22 mouse cellular contexts compared by ENCODE assay signal in the genomic region with DNA sequence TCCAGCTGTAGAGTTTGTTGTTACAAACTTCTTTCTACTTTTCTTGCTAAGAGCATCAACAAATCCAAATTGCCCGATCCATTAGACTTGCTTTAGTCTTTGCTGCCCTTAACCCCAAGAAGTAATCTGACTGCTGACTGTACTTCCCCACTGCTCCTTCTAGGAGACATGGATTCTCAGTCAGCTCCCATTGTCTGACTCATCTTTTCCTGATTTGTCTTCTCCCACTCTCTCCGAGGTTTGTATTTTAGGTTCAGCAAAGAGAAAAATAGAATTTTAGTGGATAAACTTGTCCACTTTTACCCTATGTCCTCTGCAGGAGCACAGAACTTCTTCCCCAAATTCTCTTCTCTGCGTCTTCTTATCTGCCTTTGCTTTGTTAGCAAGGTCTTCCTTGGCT.
DNase-seq lines count a peak whose midpoint lies in the region; ATAC-seq lines count a peak whose summit lies in the region.
"Had no signal": no experiment of that assay in that cellular context is flagged by ENCODE, and none has a peak within 500 bp of the region (broad histone marks: within the 10 kb centered on the region; RNA-seq: fewer than 3 reads in every experiment).

No protein-coding gene starts in this region.

- no peak overlapping the region for H3K9ac ChIP-seq in forebrain, embryonic 15.5 days (replicated peaks)

- DNase-seq in frontal cortex, postnatal 25 days (ENCODE audit: low spot score in 2 of 2) = no peak
- peak; percentile 6 for DNase-seq in right cerebral cortex, adult 18-20 months
- no peak for DNase-seq in right cerebral cortex, postnatal 10 days (ENCODE audit: low spot score in 2 of 2)
- peak; percentile 49 for DNase-seq in brain, adult 2 months (ENCODE audit: low read depth, low spot score)
- DNase-seq: adrenal gland, adult 2 months; adrenal gland, adult 8-10 months; adrenal gland, postnatal 10 days; adrenal gland, postnatal 14 days; adrenal gland, postnatal 25 days; adrenal gland, postnatal 36 days; B cell, adult 2 months; cerebellum, adult 11 months; cerebellum, adult 11-12 months; cerebellum, adult 18-20 months; cerebellum, adult 2 months had no signal

- no peak overlapping the region for H3K4me3 ChIP-seq in forebrain, embryonic 15.5 days

- no peak overlapping the region for H3K4me2 ChIP-seq in forebrain, embryonic 15.5 days (replicated peaks)

- no peaks in the 10 kb centered on the region for H3K4me1 ChIP-seq in forebrain, embryonic 15.5 days

- peak; percentile 97 for ATAC-seq in frontal cortex, adult (ENCODE audit: low TSS enrichment)
- no peak for ATAC-seq in forebrain, embryonic 15.5 days (replicated peaks)
- ATAC-seq: activated CD4-positive, CD25-positive, alpha-beta regulatory T cell, adult 4 months; CD4-positive, CD25-positive, alpha-beta regulatory T cell, adult 4 months; Patski had no signal

- H3K27me3 ChIP-seq in forebrain, embryonic 15.5 days = no peaks in the 10 kb centered on the region
- H3K27me3 ChIP-seq: CH12.LX, Patski had no signal

- 93% methylated on average over 3 of the region's 3 CpGs for WGBS in forebrain, embryonic 15.5 days

- H3K36me3 ChIP-seq in forebrain, embryonic 15.5 days = no peaks in the 10 kb centered on the region
- H3K36me3 ChIP-seq: G1E had no signal

- no peak overlapping the region for H3K27ac ChIP-seq in forebrain, embryonic 15.5 days (replicated peaks)

- H3K9me3 ChIP-seq in forebrain, embryonic 15.5 days = no peaks in the 10 kb centered on the region
- H3K9me3 ChIP-seq: G1E had no signal

Comparison
In these comparisons a context has a peak if more than half of its experiments do, and no peak if none do; other contexts are left out.
1. DNase-seq: peak in right cerebral cortex, adult 18-20 months (single experiment) and brain, adult 2 months (single experiment); none in frontal cortex, postnatal 25 days (0 of 2) and right cerebral cortex, postnatal 10 days (0 of 2).